ENCODE assay signal across 8 mouse cellular contexts in the genomic region with DNA sequence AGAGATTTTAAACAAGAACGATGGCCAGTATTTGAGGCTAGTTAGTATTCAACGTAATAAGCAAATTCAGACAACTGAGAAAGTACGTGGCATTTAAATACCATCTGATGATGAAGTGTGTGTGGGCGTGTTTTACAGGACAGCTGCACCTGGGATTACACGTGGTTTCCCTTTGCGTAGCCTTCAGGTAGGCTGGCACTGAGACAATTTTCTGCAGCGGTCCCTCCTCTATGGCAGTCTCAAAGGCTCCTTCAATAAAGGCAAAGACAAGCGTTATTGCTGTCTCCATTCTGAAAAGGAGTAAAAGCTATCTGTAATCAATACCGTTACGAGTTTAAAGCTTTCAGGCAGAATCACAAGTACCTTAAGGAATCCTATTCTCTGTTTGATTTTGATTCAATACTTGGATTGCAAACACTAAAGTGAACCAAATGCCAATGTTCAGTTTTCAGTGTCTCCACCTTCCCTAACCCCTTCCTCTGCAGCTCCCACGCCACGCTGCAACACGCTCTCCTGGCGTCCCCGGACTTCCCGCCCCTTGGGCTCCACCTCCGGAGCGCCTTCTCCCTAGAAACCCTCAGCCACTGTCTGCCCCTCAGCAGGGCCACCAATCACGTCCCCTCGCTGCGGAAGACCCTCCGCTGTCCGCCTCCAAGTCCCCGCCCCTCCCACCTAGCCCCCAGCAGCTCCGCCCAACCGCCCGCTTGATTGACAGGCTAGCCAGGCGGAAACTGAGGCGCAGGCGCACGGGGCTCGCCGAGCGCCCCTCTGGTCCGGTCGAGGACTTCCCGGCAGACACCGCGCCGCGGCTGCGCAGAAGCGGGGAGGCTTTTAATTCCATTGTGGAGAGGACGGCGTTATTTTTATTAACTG. TPM values are rescaled to one million over a fixed set of nuclear protein-coding genes. Genes with fewer than 3 reads are reported as not detected.
DNase-seq lines count a peak whose midpoint lies in the region; ATAC-seq lines count a peak whose summit lies in the region.

A gene (plus strand): TSS at position 756 of the 873 bp plus-strand sequence.

- H3K9me3 ChIP-seq in hindbrain, embryonic 11.5 days (ENCODE audit: control insufficient read depth, low read length), result no peaks in the 10 kb centered on the region

- no peaks in the 10 kb centered on the region for H3K27me3 ChIP-seq in hindbrain, embryonic 11.5 days (ENCODE audit: control insufficient read depth, insufficient read depth, low read length)

- peak within 1 kb of the TSS; percentile 88 for H3K27ac ChIP-seq in hindbrain, embryonic 11.5 days (ENCODE audit: low read depth, low read length)

- peak within 1 kb of the TSS; percentile 95 for H3K9ac ChIP-seq in hindbrain, embryonic 11.5 days (ENCODE audit: low read depth, low read length)

- peaks cover 7% of the 10 kb centered on the region for H3K4me1 ChIP-seq in hindbrain, embryonic 11.5 days (replicated peaks; ENCODE audit: control insufficient read depth, insufficient read depth, low read length)

- peak; percentile 99 for ATAC-seq in hindbrain, embryonic 11.5 days (ENCODE audit: low FRiP score)

- H3K4me2 ChIP-seq in hindbrain, embryonic 11.5 days (replicated peaks; ENCODE audit: low read depth, low read length), result peak within 1 kb of the TSS; percentile 82

- whole genome bisulfite sequencing in hindbrain, embryonic 11.5 days, result 3% methylated on average over 44 of the region's 45 CpGs

- peak; percentile 98 for DNase-seq in Muller cell, postnatal 12 days (ENCODE audit: inconsistent ontology term)
- peak; percentile 94 for DNase-seq in cerebellum, adult 9-11 months
- peak; percentile 92 to 97 for DNase-seq in frontal cortex, adult 2 months (ENCODE audit: extremely low spot score in 1 of 2, low spot score in 1 of 2)
- peak; percentile 98 for DNase-seq in hindbrain, embryonic 11.5 days (ENCODE audit: low spot score)
- peak; percentile 97 for DNase-seq in layer of hippocampus, postnatal 10 days (ENCODE audit: low spot score in 2 of 2)
- peak; percentile 97 for DNase-seq in lung, postnatal 10 days
- DNase-seq in ovary, postnatal 36 days (ENCODE audit: low spot score), result peak; percentile 96
- DNase-seq in thymus, postnatal 25 days, result peak; percentile 95

- peaks cover 15% of the 10 kb centered on the region; the same call in 1 of the 2 replicates for H3K36me3 ChIP-seq in hindbrain, embryonic 11.5 days (ENCODE audit: control insufficient read depth, insufficient read depth, low read length)

- H3K4me3 ChIP-seq in hindbrain, embryonic 11.5 days (ENCODE audit: low read depth, low read length), result peak within 1 kb of the TSS; percentile 94

RNA-seq across cellular contexts. Expression of the gene that starts here (rescaled TPM):
- polyA plus RNA-seq in frontal cortex, adult 2 months (2012; rRNA removed), result 17.0 TPM in 2 replicates
- polyA plus RNA-seq in hindbrain, embryonic 11.5 days (2014; fragmentation: Nextera tagmentation; extraction: Ambion mirVana), result 38.5 and 39.3 TPM in 2 replicates
- total RNA-seq in layer of hippocampus, postnatal 10 days (2021), result 10 to 100 TPM; 26.5 to 28.9 TPM

Comparison
In these comparisons a context has a peak if more than half of its experiments do, and no peak if none do; other contexts are left out.
1. Peak in every context shown above with its lines: DNase-seq, ATAC-seq, H3K4me3 ChIP-seq and H3K27ac ChIP-seq.